ENCODE assay signal across 22 mouse cellular contexts in genomic region chr13:93756674-93757073, GRCm38 (mm10).
"Had no signal": no experiment of that assay in that cellular context is flagged by ENCODE, and none has a peak within 500 bp of the region (broad histone marks: within the 10 kb centered on the region; RNA-seq: fewer than 3 reads in every experiment).

No protein-coding gene starts in this region.

- H3K4me3 ChIP-seq: layer of hippocampus, adult 2 months; limb, embryonic 10.5 days; limb, embryonic 13.5 days; liver, embryonic 12.5 days; liver, embryonic 15.5 days; lung, embryonic 15.5 days; neural tube, embryonic 12.5 days; neural tube, embryonic 15.5 days had no signal

- H3K4me1 ChIP-seq: liver, embryonic 15.5 days; lung, embryonic 15.5 days had no signal

- DNase-seq: kidney, adult 18-20 months; kidney, adult 9 months; kidney, postnatal 25 days; layer of hippocampus, adult 9-11 months; liver; lung, adult 18-20 months; lung, postnatal 10 days; lung, postnatal 4 days; midbrain, embryonic 14.5 days; right cerebral cortex, adult 18-20 months; right cerebral cortex, postnatal 14 days; right cerebral cortex, postnatal 4 days had no signal

- H3K27ac ChIP-seq: layer of hippocampus, adult 2 months; limb, embryonic 10.5 days; limb, embryonic 13.5 days; liver, embryonic 12.5 days; liver, embryonic 15.5 days; lung, embryonic 15.5 days; neural tube, embryonic 12.5 days; neural tube, embryonic 15.5 days; stomach, postnatal 0 days had no signal

- H3K36me3 ChIP-seq: limb, embryonic 10.5 days; limb, embryonic 13.5 days; liver, embryonic 12.5 days; liver, embryonic 15.5 days; lung, embryonic 15.5 days; neural tube, embryonic 12.5 days; neural tube, embryonic 15.5 days had no signal

- H3K27me3 ChIP-seq: limb, embryonic 13.5 days; liver, embryonic 12.5 days; liver, embryonic 15.5 days; lung, embryonic 15.5 days; neural tube, embryonic 12.5 days; neural tube, embryonic 15.5 days had no signal

- ATAC-seq: intestine, embryonic 16.5 days; liver, embryonic 12.5 days had no signal
